Mouse (Mus musculus) heart, embryonic 11.5 days (tissue): ENCODE data around the gene Gm9758. TPM values are rescaled to one million over a fixed set of nuclear protein-coding genes. Genes with fewer than 3 reads are reported as not detected.
"Not testable (repeated sequence)": the region's sequence is repeated elsewhere in the genome, so short reads cannot be mapped to it uniquely, and the experiment has no call there.

ENCODE experiments used
- ATAC-seq: fragments of 200-750 bp; cut with Nextera tagmentation; replicated peaks from 2 replicates; pipeline ENCODE4 v1.8.0; 2017; ENCODE audit warnings: moderate library complexity; ENCODE audit not compliant: insufficient number of reproducible peaks, low FRiP score, low TSS enrichment
- H3K27ac ChIP-seq: fragments of 300-500 bp; sonication (generic); 2 replicates; pipeline ENCODE4 v1.5.1; 2014; ENCODE audit warnings: mild to moderate bottlenecking, low read depth, low read length
- H3K27me3 ChIP-seq: fragments of 300-500 bp; sonication (generic); 2 replicates; pipeline ENCODE4 v1.6.1; 2014; ENCODE audit warnings: mild to moderate bottlenecking, low read length, mixed read lengths; ENCODE audit not compliant: control insufficient read depth, insufficient read depth
- H3K36me3 ChIP-seq: fragments of 300-500 bp; sonication (generic); 2 replicates; pipeline ENCODE4 v1.6.1; 2014; ENCODE audit warnings: mild to moderate bottlenecking, low read length, moderate library complexity, mixed read lengths; ENCODE audit not compliant: control insufficient read depth, insufficient read depth
- H3K4me1 ChIP-seq: fragments of 300-500 bp; sonication (generic); 2 replicates; pipeline ENCODE4 v1.6.1; 2014; ENCODE audit warnings: low read length; ENCODE audit not compliant: control insufficient read depth, insufficient read depth
- H3K4me2 ChIP-seq: fragments of 300-500 bp; sonication (generic); 2 replicates; pipeline ENCODE4 v1.6.1; 2014; ENCODE audit warnings: mild to moderate bottlenecking, moderate library complexity
- H3K4me3 ChIP-seq: fragments of 300-500 bp; sonication (generic); 2 replicates; pipeline ENCODE4 v1.5.1; 2014; ENCODE audit warnings: low read depth, low read length
- H3K9ac ChIP-seq: fragments of 300-500 bp; sonication (generic); 2 replicates; pipeline ENCODE4 v1.6.1; 2014; ENCODE audit warnings: mild to moderate bottlenecking, low read depth, low read length, moderate library complexity
- H3K9me3 ChIP-seq: fragments of 300-500 bp; sonication (generic); replicated peaks from 2 replicates; pipeline ENCODE4 v1.6.1; 2016; ENCODE audit warnings: low read length; ENCODE audit not compliant: control insufficient read depth
- WGBS: fragments of 180-500 bp; shearing (Covaris S2); extraction: QIAGEN DNeasy Blood & Tissue Kit; methylation state at CpG from one replicate; pipeline ENCODE4 v1.1.7; 2014; ENCODE audit not compliant: insufficient replicate concordance; 5-methylcytosine and 5-hydroxymethylcytosine counted together
- polyA plus RNA-seq: library from polyadenylated mRNA; unstranded; fragments of >200 nt; fragmentation: Nextera tagmentation; extraction: Ambion mirVana; gene quantifications from 2 replicates; pipeline ENCODE4 v1.2.1, GENCODE M21; 2014

Gm9758 gene
- not detected in 2 replicates for polyA plus RNA-seq

GRCm38 (mm10) chr5:14914799-14915198 lies at the start of gene Gm9758:
Gm9758 (minus strand) TSS chr5:14914899.
- 63% methylated on average over 1 of the region's 1 CpGs for WGBS
- H3K4me3 ChIP-seq, H3K4me1 ChIP-seq, H3K9me3 ChIP-seq, H3K4me2 ChIP-seq, H3K36me3 ChIP-seq, H3K9ac ChIP-seq, H3K27ac ChIP-seq, ATAC-seq, H3K27me3 ChIP-seq: not testable (repeated sequence)

GRCm38 (mm10) chr5:14963821-14964220 lies 49.1 kb upstream of the Gm9758 start:
- not testable (repeated sequence) for H3K27ac ChIP-seq, H3K4me1 ChIP-seq, ATAC-seq, H3K9ac ChIP-seq, H3K9me3 ChIP-seq, H3K4me3 ChIP-seq, H3K27me3 ChIP-seq, H3K36me3 ChIP-seq, H3K4me2 ChIP-seq
- WGBS, result 76% methylated on average over 13 of the region's 13 CpGs

GRCm38 (mm10) chr5:14961502-14961901 lies 46.8 kb upstream of the Gm9758 start:
- not testable (repeated sequence) for H3K9ac ChIP-seq, H3K4me2 ChIP-seq, H3K9me3 ChIP-seq, H3K4me1 ChIP-seq, H3K27ac ChIP-seq, H3K4me3 ChIP-seq, H3K36me3 ChIP-seq, H3K27me3 ChIP-seq
- WGBS, result 76% methylated on average over 4 of the region's 4 CpGs
- peak; percentile 77; the same call in 1 of the 2 replicates for ATAC-seq

GRCm38 (mm10) chr5:14955928-14956706 lies 41.4 kb upstream of the Gm9758 start:
- H3K9ac ChIP-seq, H3K4me2 ChIP-seq, H3K4me1 ChIP-seq, H3K36me3 ChIP-seq, H3K4me3 ChIP-seq, H3K27ac ChIP-seq, H3K27me3 ChIP-seq: not testable (repeated sequence)
- ATAC-seq, result peak; percentile 35; the same call in 1 of the 2 replicates
- peaks cover 12% of the 10 kb centered on the region for H3K9me3 ChIP-seq
- 67% methylated on average over 1 of the region's 1 CpGs for WGBS

- not testable (repeated sequence) for H3K36me3 ChIP-seq, H3K4me2 ChIP-seq, ATAC-seq, H3K9ac ChIP-seq, H3K27ac ChIP-seq, H3K4me3 ChIP-seq, H3K4me1 ChIP-seq, H3K27me3 ChIP-seq
- peaks cover 11% of the 10 kb centered on the region for H3K9me3 ChIP-seq
These were observed 38.9 kb upstream of the Gm9758 start for GRCm38 (mm10) chr5:14953587-14953986.

GRCm38 (mm10) chr5:14952749-14953148 lies 38.0 kb upstream of the Gm9758 start:
- not testable (repeated sequence) for H3K4me3 ChIP-seq, H3K4me1 ChIP-seq, H3K27me3 ChIP-seq, H3K27ac ChIP-seq, H3K9ac ChIP-seq, H3K36me3 ChIP-seq, ATAC-seq, H3K4me2 ChIP-seq
- 67% methylated on average over 3 of the region's 3 CpGs for WGBS
- H3K9me3 ChIP-seq, result peaks cover 13% of the 10 kb centered on the region

- not testable (repeated sequence) for H3K36me3 ChIP-seq, H3K4me3 ChIP-seq, H3K27ac ChIP-seq, H3K4me1 ChIP-seq, H3K27me3 ChIP-seq, H3K9ac ChIP-seq, H3K4me2 ChIP-seq
- ATAC-seq, result peak; percentile 72
- H3K9me3 ChIP-seq, result peaks cover 13% of the 10 kb centered on the region
- WGBS, result 61% methylated on average over 7 of the region's 7 CpGs
These were observed 37.1 kb upstream of the Gm9758 start for GRCm38 (mm10) chr5:14951822-14952221.

GRCm38 (mm10) chr5:14947482-14948198 lies 32.9 kb upstream of the Gm9758 start:
- H3K27me3 ChIP-seq, H3K4me3 ChIP-seq, ATAC-seq, H3K9ac ChIP-seq, H3K36me3 ChIP-seq, H3K4me2 ChIP-seq, H3K27ac ChIP-seq, H3K9me3 ChIP-seq, H3K4me1 ChIP-seq: not testable (repeated sequence)
- 56% methylated on average over 4 of the region's 4 CpGs for WGBS

- WGBS, result 38% methylated on average over 4 of the region's 4 CpGs
- not testable (repeated sequence) for H3K9ac ChIP-seq, H3K27ac ChIP-seq, H3K4me2 ChIP-seq, H3K4me1 ChIP-seq, ATAC-seq, H3K27me3 ChIP-seq, H3K4me3 ChIP-seq, H3K36me3 ChIP-seq, H3K9me3 ChIP-seq
These were observed 30.8 kb upstream of the Gm9758 start for GRCm38 (mm10) chr5:14945524-14945923.
